ENCODE assay signal across 8 mouse cellular contexts in the genomic region with DNA sequence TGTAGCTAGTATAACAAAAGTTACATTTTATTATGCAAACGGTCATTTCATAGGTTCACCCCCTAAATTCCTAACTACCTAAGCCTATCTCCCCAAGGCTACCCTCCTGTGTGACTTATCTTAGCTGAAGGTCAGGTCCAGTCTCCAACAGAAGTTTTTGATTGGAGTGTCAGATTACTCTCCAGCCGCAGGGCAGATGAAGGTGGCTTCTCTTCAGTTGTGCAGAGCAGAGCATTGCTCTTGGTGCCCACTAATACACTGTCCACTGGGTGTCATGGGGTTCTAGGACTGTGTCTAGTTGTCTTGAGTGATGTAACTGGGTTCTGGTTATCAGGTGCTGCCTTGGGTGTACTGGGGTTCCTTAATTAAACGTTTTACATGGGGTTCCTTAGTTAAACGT. TPM values are rescaled to one million over a fixed set of nuclear protein-coding genes. Genes with fewer than 3 reads are reported as not detected.
DNase-seq lines count a peak whose midpoint lies in the region; ATAC-seq and TF ChIP-seq lines count a peak whose summit lies in the region.

No protein-coding gene starts in this region.

- no peaks in the 10 kb centered on the region for H3K9me3 ChIP-seq in heart, embryonic 10.5 days
- no peaks in the 10 kb centered on the region for H3K9me3 ChIP-seq in forebrain, postnatal 0 days (ENCODE audit: low read length)

- H3K4me1 ChIP-seq in heart, embryonic 10.5 days, result peaks cover 13% of the 10 kb centered on the region
- H3K4me1 ChIP-seq in forebrain, postnatal 0 days (ENCODE audit: insufficient read depth), result peaks cover 14% of the 10 kb centered on the region

- no peak for ATAC-seq in forebrain, postnatal 0 days

- no peak for TF ChIP-seq CTCF in forebrain, postnatal 0 days (IDR thresholded peaks at IDR 0.05; ENCODE audit: low read depth)

- peak overlapping the region; percentile 86 for H3K4me3 ChIP-seq in heart, embryonic 10.5 days
- peak overlapping the region; percentile 97 for H3K4me3 ChIP-seq in forebrain, postnatal 0 days (ENCODE audit: low read depth, low read length)
- H3K4me3 ChIP-seq in macrophage (ENCODE audit: inconsistent target), result peak overlapping the region; percentile 98

- peak overlapping the region; percentile 82 for H3K4me2 ChIP-seq in forebrain, postnatal 0 days (ENCODE audit: low read depth)

- intact Hi-C loops in left cerebral cortex, postnatal 36 days (cut with DNase I), result loop anchor here (2.0 kb wide), 1 partner anchor 71 kb away; no protein-coding TSS in a partner anchor

- peak overlapping the region; percentile 79 for H3K9ac ChIP-seq in forebrain, postnatal 0 days

- DNase-seq in heart, embryonic 10.5 days (ENCODE audit: low spot score), result no peak
- no peak for DNase-seq in heart, adult 18-20 months
- peak; percentile 24 for DNase-seq in Muller cell, postnatal 12 days (ENCODE audit: inconsistent ontology term)
- no peak for DNase-seq in forebrain, postnatal 0 days
- DNase-seq in left cerebral cortex, postnatal 36 days (ENCODE audit: low spot score in 2 of 2), result no peak
- DNase-seq in layer of hippocampus, adult 11-12 months (ENCODE audit: low spot score), result no peak
- DNase-seq in thymus, postnatal 25 days, result no peak

- no peaks in the 10 kb centered on the region for H3K27me3 ChIP-seq in heart, embryonic 10.5 days (ENCODE audit: insufficient read depth, poor library complexity, severe bottlenecking)
- H3K27me3 ChIP-seq in forebrain, postnatal 0 days (ENCODE audit: insufficient read depth, low read length), result no peaks in the 10 kb centered on the region

- peak overlapping the region; percentile 91 for H3K27ac ChIP-seq in heart, embryonic 10.5 days
- no peak overlapping the region for H3K27ac ChIP-seq in forebrain, postnatal 0 days (ENCODE audit: low read depth, low read length)
- H3K27ac ChIP-seq in macrophage, result no peak overlapping the region

- 14% methylated on average over 4 of the region's 4 CpGs for WGBS in heart, embryonic 10.5 days
- WGBS in forebrain, postnatal 0 days, result 8% methylated on average over 4 of the region's 4 CpGs
- WGBS in macrophage (ENCODE audit: missing documents), result 20% methylated on average over 4 of the region's 4 CpGs

- peaks cover 26% of the 10 kb centered on the region for H3K79me2 ChIP-seq in macrophage (ENCODE audit: inconsistent target)

- H3K36me3 ChIP-seq in heart, embryonic 10.5 days, result peaks cover 16% of the 10 kb centered on the region
- H3K36me3 ChIP-seq in forebrain, postnatal 0 days (ENCODE audit: insufficient read depth), result peaks cover 18% of the 10 kb centered on the region
- no peaks in the 10 kb centered on the region for H3K36me3 ChIP-seq in macrophage (ENCODE audit: inconsistent target)

RNA-seq across cellular contexts. Expression of a gene that starts 0.6 kb away (rescaled TPM):
- 46.0 and 61.7 TPM in 2 replicates for polyA plus RNA-seq in heart, embryonic 10.5 days (2016; fragmentation: Nextera tagmentation; extraction: Ambion mirVana)
- total RNA-seq in heart, adult 18-20 months (2021), result 1 to 10 TPM; 7.6 to 9.7 TPM
- total RNA-seq in forebrain, postnatal 0 days (2014; rRNA removed), result 76.9 and 100 TPM in 2 replicates
- 74.9 and 83.0 TPM in 2 replicates for polyA plus RNA-seq in forebrain, postnatal 0 days (2015; fragmentation: Nextera tagmentation; extraction: Ambion mirVana)
- 10 to 100 TPM; 12.5 to 38.5 (median 23.3) TPM for total RNA-seq in macrophage (2018; cell fraction: chromatin; rRNA removed)
- total RNA-seq in macrophage (2018; cell fraction: cytosol; rRNA removed), result 10 to 100 TPM; 10.4 to 16.7 (median 14.1) TPM
- total RNA-seq in macrophage (2018; cell fraction: nucleus; rRNA removed), result 10 to 100 TPM in 24 of 26 experiments, 1 to 10 TPM in 2; 9.7 to 34.9 (median 15.3) TPM
- 15.9 to 20.6 TPM (median 17.3 TPM) in 3 replicates for polyA plus RNA-seq in macrophage (2018)
- 10 to 100 TPM; 24.1 to 26.0 TPM for total RNA-seq in left cerebral cortex, postnatal 36 days (2021)

RNA-seq across cellular contexts. Expression of a gene that starts 44.0 kb away (rescaled TPM):
- polyA plus RNA-seq in heart, embryonic 10.5 days (2016; fragmentation: Nextera tagmentation; extraction: Ambion mirVana), result 1.7 and 2.2 TPM in 2 replicates
- total RNA-seq in heart, adult 18-20 months (2021), result 10 to 100 TPM; 12.9 to 13.3 TPM
- 0.62 and 0.86 TPM in 2 replicates for total RNA-seq in forebrain, postnatal 0 days (2014; rRNA removed)
- 0.52 and 0.54 TPM in 2 replicates for polyA plus RNA-seq in forebrain, postnatal 0 days (2015; fragmentation: Nextera tagmentation; extraction: Ambion mirVana)
- total RNA-seq in macrophage (2018; cell fraction: chromatin; rRNA removed), result 10 to 100 TPM in 1 of 26 experiments, 1 to 10 TPM in 5, under 1 TPM in 13, not detected in 7; 0.13 to 10.0 (median 0.37) TPM
- 1 to 10 TPM in 1 of 26 experiments, under 1 TPM in 25; 0.03 to 3.5 (median 0.13) TPM for total RNA-seq in macrophage (2018; cell fraction: cytosol; rRNA removed)
- total RNA-seq in macrophage (2018; cell fraction: nucleus; rRNA removed), result 1 to 10 TPM in 3 of 26 experiments, under 1 TPM in 13, not detected in 10; 0.06 to 7.4 (median 0.21) TPM
- polyA plus RNA-seq in macrophage (2018), result 0.14 to 0.42 TPM (median 0.19 TPM) in 3 replicates
- 1 to 10 TPM; 1.7 to 2.1 TPM for total RNA-seq in left cerebral cortex, postnatal 36 days (2021)
